Mouse (Mus musculus) megakaryocyte-erythroid progenitor cell, adult 5-6 weeks (primary cell): ENCODE results near the gene Otulin. TPM values are rescaled to one million over a fixed set of nuclear protein-coding genes. Genes with fewer than 3 reads are reported as not detected.

Experiments used
- ATAC-seq: replicated peaks from 2 replicates; pipeline ENCODE4 v1.8.0; 2016; ENCODE audit warnings: mild to moderate bottlenecking, inconsistent platforms; ENCODE audit not compliant: severe bottlenecking, poor library complexity, low FRiP score, low TSS enrichment
- total RNA-seq, 2 experiments: library from RNA; stranded (forward) in 1 of 2; stranded (reverse) in 1 of 2; fragments of 200-1000, 215-1000 nt in 1 of 2; fragments of >200 nt in 1 of 2; fragmentation: Nextera tagmentation in 1 of 2; gene quantifications; 2 replicates each; pipeline ENCODE4 v1.2.3; 2014 to 2017

Gene Otulin
- total RNA-seq, 2 experiments from 2014 or later, result 32.2 to 51.2 TPM

DNA sequence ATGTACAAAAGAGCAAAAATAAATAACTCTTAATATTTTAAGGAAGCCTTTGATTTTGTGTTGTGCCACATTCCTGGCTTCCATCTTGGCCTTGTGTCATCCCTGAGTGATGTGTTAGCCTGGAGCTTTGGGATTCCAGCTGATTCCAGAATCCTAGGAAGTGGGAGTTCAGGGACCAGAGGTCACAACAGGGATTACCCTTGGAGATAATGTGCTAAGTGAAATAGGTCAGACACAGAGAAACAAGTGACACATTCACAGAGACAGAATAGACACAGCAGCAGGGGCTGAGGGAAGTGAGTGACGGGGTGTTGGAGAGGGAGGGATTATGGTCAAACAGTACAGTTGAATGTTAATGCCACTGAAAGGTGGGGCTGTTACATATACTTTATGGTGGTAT lies 137.8 kb downstream of the Otulin start:
- ATAC-seq, result no peak

Other genes with a start within 250 kb of the Otulin start
- 43.4 and 61.0 TPM in 2 replicates for gene Ank, start 164.0 kb downstream of the Otulin start, total RNA-seq (2014; fragmentation: Nextera tagmentation)
- gene Ank, start 164.0 kb downstream of the Otulin start, total RNA-seq (2017), result 23.5 and 29.0 TPM in 2 replicates
- gene Otulinl, start 50.9 kb upstream of the Otulin start, total RNA-seq (2014; fragmentation: Nextera tagmentation), result 6.9 and 12.7 TPM in 2 replicates
- 3.6 and 4.0 TPM in 2 replicates for gene Otulinl, start 50.9 kb upstream of the Otulin start, total RNA-seq (2017)